Mouse (Mus musculus): ENCODE data around the gene Gm21882.
"Not testable (repeated sequence)": the region's sequence is repeated elsewhere in the genome, so short reads cannot be mapped to it uniquely, and the experiment has no call there.

Gene Gm21882

GRCm38 (mm10) chrY:40381423-40381822, at the start of gene Gm21882:
Gene Gm21882, minus strand, starts transcription at chrY:40381523.
- ATAC-seq (ENCODE audit: low TSS enrichment): not testable (repeated sequence)

Measured in frontal cortex, adult (tissue).